Mouse (Mus musculus) ES-Bruce4 (cell line): ENCODE measurements at regions not wholly inside any gene's neighbourhood (a gene's known extent, or its start where the extent isn't known, plus 50 kb on each side); places are given as distances from the start of the nearest gene placed in this dataset.

ENCODE experiments used
- CTCF ChIP-seq: IDR thresholded peaks from one replicate; pipeline ENCODE4 v1.8.1; 2011; ENCODE audit warnings: low read depth, low read length
- EP300 ChIP-seq: IDR thresholded peaks from 2 replicates; pipeline ENCODE4 v1.6.1; 2011; ENCODE audit warnings: low read depth, low read length; ENCODE audit not compliant: insufficient read depth
- POLR2A ChIP-seq: IDR thresholded peaks from one replicate; pipeline ENCODE4 v1.8.1; 2011; ENCODE audit warnings: low read length; ENCODE audit not compliant: insufficient read depth

- TF ChIP-seq CTCF = no peak
- TF ChIP-seq POLR2A = no peak
- no peak for TF ChIP-seq EP300
Observed at GRCm38 (mm10) chr10:26492146-26492545, 116.4 kb upstream of the L3mbtl3 start.
